Mouse (Mus musculus) thymus, adult 18-20 months (tissue): ENCODE measurements at regions not wholly inside any gene's neighbourhood (a gene's known extent, or its start where the extent isn't known, plus 50 kb on each side); places are given as distances from the start of the nearest gene placed in this dataset.
"Not testable (repeated sequence)": the region's sequence is repeated elsewhere in the genome, so short reads cannot be mapped to it uniquely, and the experiment has no call there.

ENCODE experiments used
- DNase-seq, 2 experiments: peaks; one replicate each; pipeline ENCODE4 v3.0.0; 2022; ENCODE audit warnings: mixed read lengths in 2 of 2

GRCm38 (mm10) chr4:145774241-145774761 lies 94.3 kb upstream of the Zfp986 start:
- DNase-seq = peak; percentile 2

GRCm38 (mm10) chr4:145774884-145775283 lies 93.7 kb upstream of the Zfp986 start:
- DNase-seq = not testable (repeated sequence)

- DNase-seq = not testable (repeated sequence)
These were observed 92.1 kb upstream of the Zfp986 start for GRCm38 (mm10) chr4:145776531-145776930.

GRCm38 (mm10) chr4:145781281-145781896 lies 87.2 kb upstream of the Zfp986 start:
- DNase-seq = not testable (repeated sequence)

GRCm38 (mm10) chr4:145814674-145815073 lies 53.9 kb upstream of the Zfp986 start:
- not testable (repeated sequence) for DNase-seq
